Mouse (Mus musculus) forebrain, embryonic 13.5 days (tissue): ENCODE measurements around the gene Kmo. TPM values are rescaled to one million over a fixed set of nuclear protein-coding genes. Genes with fewer than 3 reads are reported as not detected.

Experiments
- ATAC-seq: fragments of 200-750 bp; cut with Nextera tagmentation; 2 replicates; pipeline ENCODE4 v1.8.0; 2017
- H3K27ac ChIP-seq: fragments of 300-500 bp; sonication (generic); 2 replicates; pipeline ENCODE4 v1.5.1; 2015; ENCODE audit warnings: inconsistent platforms, mild to moderate bottlenecking, moderate library complexity
- H3K27me3 ChIP-seq: fragments of 300-500 bp; sonication (generic); 2 replicates; pipeline ENCODE4 v1.6.1; 2015; ENCODE audit warnings: mild to moderate bottlenecking, inconsistent platforms
- H3K36me3 ChIP-seq: fragments of 300-500 bp; sonication (generic); 2 replicates; pipeline ENCODE4 v1.6.1; 2015; ENCODE audit warnings: mild to moderate bottlenecking, inconsistent platforms; ENCODE audit not compliant: poor library complexity, severe bottlenecking
- H3K4me1 ChIP-seq: fragments of 300-500 bp; sonication (generic); 2 replicates; pipeline ENCODE4 v1.6.1; 2015; ENCODE audit warnings: inconsistent platforms
- H3K4me2 ChIP-seq: fragments of 300-500 bp; sonication (generic); 2 replicates; pipeline ENCODE4 v1.6.1; 2015; ENCODE audit warnings: inconsistent platforms, mild to moderate bottlenecking, moderate library complexity
- H3K4me3 ChIP-seq: fragments of 300-500 bp; sonication (generic); 2 replicates; pipeline ENCODE4 v1.5.1; 2015; ENCODE audit warnings: mild to moderate bottlenecking, inconsistent platforms
- H3K9ac ChIP-seq: fragments of 300-500 bp; sonication (generic); 2 replicates; pipeline ENCODE4 v1.6.1; 2015; ENCODE audit warnings: mild to moderate bottlenecking, inconsistent platforms
- H3K9me3 ChIP-seq: fragments of 300-500 bp; sonication (generic); replicated peaks from 2 replicates; pipeline ENCODE4 v1.6.1; 2016; ENCODE audit warnings: inconsistent platforms
- WGBS: fragments of 180-500 bp; shearing (Covaris S2); methylation state at CpG from one replicate; pipeline ENCODE4 v1.1.7; 2015; 5-methylcytosine and 5-hydroxymethylcytosine counted together
- polyA plus RNA-seq: library from polyadenylated mRNA; unstranded; fragments of >200 nt; fragmentation: Nextera tagmentation; extraction: Ambion mirVana; gene quantifications from 2 replicates; pipeline ENCODE4 v1.2.1, GENCODE M21; 2015

Gene Kmo
- polyA plus RNA-seq, 1 experiment from 2014 or later, result not detected

- H3K9me3 ChIP-seq, result no peaks in the 10 kb centered on the region
- H3K27me3 ChIP-seq, result no peaks in the 10 kb centered on the region
- H3K4me2 ChIP-seq, result no peak overlapping the region
- H3K9ac ChIP-seq, result no peak overlapping the region
- no peak for ATAC-seq
- 90% methylated on average over 18 of the region's 18 CpGs for WGBS
- no peaks in the 10 kb centered on the region for H3K4me1 ChIP-seq
- no peak overlapping the region for H3K27ac ChIP-seq
- peaks cover 76% of the 10 kb centered on the region for H3K36me3 ChIP-seq
- no peak overlapping the region for H3K4me3 ChIP-seq
These were observed 12.2 kb upstream of the Kmo start for GRCm38 (mm10) chr1:175607838-175608585.

- Histone ChIP-seq H3K4me2 (no peak overlapping the region), H3K36me3 (peaks cover 76% of the 10 kb centered on the region), H3K9me3 (no peaks in the 10 kb centered on the region), H3K4me3 (no peak overlapping the region), H3K27ac (no peak overlapping the region), H3K27me3 (no peaks in the 10 kb centered on the region), H3K4me1 (no peaks in the 10 kb centered on the region), H3K9ac (no peak overlapping the region)
- ATAC-seq, result no peak
- 97% methylated on average over 3 of the region's 3 CpGs for whole genome bisulfite sequencing
These were observed 11.5 kb upstream of the Kmo start for GRCm38 (mm10) chr1:175608708-175609107.

GRCm38 (mm10) chr1:175614992-175615391, 5.2 kb upstream of the Kmo start:
- H3K4me2 ChIP-seq, result no peak overlapping the region
- whole genome bisulfite sequencing, result 91% methylated on average over 9 of the region's 9 CpGs
- no peaks in the 10 kb centered on the region for H3K4me1 ChIP-seq
- H3K4me3 ChIP-seq, result no peak overlapping the region
- no peaks in the 10 kb centered on the region for H3K27me3 ChIP-seq
- no peak for ATAC-seq
- H3K36me3 ChIP-seq, result peaks cover 81% of the 10 kb centered on the region
- no peak overlapping the region for H3K9ac ChIP-seq
- no peak overlapping the region for H3K27ac ChIP-seq
- H3K9me3 ChIP-seq, result no peaks in the 10 kb centered on the region

GRCm38 (mm10) chr1:175623656-175624055, 3.5 kb downstream of the Kmo start:
- Histone ChIP-seq H3K4me3 (no peak overlapping the region), H3K27ac (no peak overlapping the region), H3K4me2 (no peak overlapping the region), H3K9me3 (no peaks in the 10 kb centered on the region), H3K4me1 (peaks cover 9% of the 10 kb centered on the region), H3K27me3 (no peaks in the 10 kb centered on the region), H3K9ac (no peak overlapping the region), H3K36me3 (peaks cover 7% of the 10 kb centered on the region; the same call in 1 of the 2 replicates)
- WGBS, result 85% methylated on average over 6 of the region's 6 CpGs
- ATAC-seq, result no peak

- H3K4me1 ChIP-seq, result peaks cover 9% of the 10 kb centered on the region
- H3K9ac ChIP-seq, result peak within 1 kb of the TSS; percentile 97
- ATAC-seq, result peak; percentile 100
- H3K9me3 ChIP-seq, result no peaks in the 10 kb centered on the region
- H3K36me3 ChIP-seq, result no peaks in the 10 kb centered on the region
- under 1% methylated on average over 58 of the region's 58 CpGs for whole genome bisulfite sequencing
- peak within 1 kb of the TSS; percentile 90 for H3K4me2 ChIP-seq
- no peaks in the 10 kb centered on the region for H3K27me3 ChIP-seq
- peak within 1 kb of the TSS; percentile 70 for H3K27ac ChIP-seq
- peak within 1 kb of the TSS; percentile 91 for H3K4me3 ChIP-seq
These were observed 5.2 kb downstream of the Kmo start, which contains the start of gene Fh1 for GRCm38 (mm10) chr1:175625257-175625879. Gene Fh1 (minus strand): TSS chr1:175625635.

- Histone ChIP-seq H3K4me2 (peak overlapping the region; percentile 53), H3K27me3 (no peaks in the 10 kb centered on the region), H3K4me3 (peak overlapping the region; percentile 91), H3K36me3 (no peaks in the 10 kb centered on the region), H3K27ac (peak overlapping the region; percentile 22; the same call in 1 of the 2 replicates), H3K9me3 (no peaks in the 10 kb centered on the region), H3K4me1 (peaks cover 9% of the 10 kb centered on the region), H3K9ac (no peak overlapping the region; the same call in 1 of the 2 replicates)
- WGBS, result 96% methylated on average over 1 of the region's 1 CpGs
- ATAC-seq, result peak; percentile 41
These were observed 6.0 kb downstream of the Kmo start for GRCm38 (mm10) chr1:175625990-175626692.

- H3K4me2 ChIP-seq, result no peak overlapping the region
- H3K36me3 ChIP-seq, result no peaks in the 10 kb centered on the region
- H3K4me1 ChIP-seq, result peaks cover 5% of the 10 kb centered on the region
- no peak for ATAC-seq
- no peak overlapping the region for H3K4me3 ChIP-seq
- 91% methylated on average over 6 of the region's 6 CpGs for WGBS
- H3K9ac ChIP-seq, result no peak overlapping the region
- H3K27me3 ChIP-seq, result no peaks in the 10 kb centered on the region
- H3K9me3 ChIP-seq, result no peaks in the 10 kb centered on the region
- no peak overlapping the region for H3K27ac ChIP-seq
These were observed 9.1 kb downstream of the Kmo start for GRCm38 (mm10) chr1:175629248-175629647.

- 90% methylated on average over 5 of the region's 5 CpGs for WGBS
- H3K4me3 ChIP-seq, result no peak overlapping the region
- no peaks in the 10 kb centered on the region for H3K9me3 ChIP-seq
- H3K4me2 ChIP-seq, result no peak overlapping the region
- no peaks in the 10 kb centered on the region for H3K4me1 ChIP-seq
- H3K36me3 ChIP-seq, result no peaks in the 10 kb centered on the region
- no peak overlapping the region for H3K27ac ChIP-seq
- no peaks in the 10 kb centered on the region for H3K27me3 ChIP-seq
- ATAC-seq, result no peak
- no peak overlapping the region for H3K9ac ChIP-seq
These were observed 10.2 kb downstream of the Kmo start for GRCm38 (mm10) chr1:175630345-175630744.

GRCm38 (mm10) chr1:175631080-175631479, 10.9 kb downstream of the Kmo start:
- no peak overlapping the region for H3K4me3 ChIP-seq
- no peaks in the 10 kb centered on the region for H3K4me1 ChIP-seq
- no peak overlapping the region for H3K9ac ChIP-seq
- no peaks in the 10 kb centered on the region for H3K27me3 ChIP-seq
- H3K4me2 ChIP-seq, result no peak overlapping the region
- no peak for ATAC-seq
- H3K9me3 ChIP-seq, result no peaks in the 10 kb centered on the region
- H3K36me3 ChIP-seq, result no peaks in the 10 kb centered on the region
- WGBS, result 86% methylated on average over 3 of the region's 3 CpGs
- H3K27ac ChIP-seq, result no peak overlapping the region

GRCm38 (mm10) chr1:175631721-175632221, 11.6 kb downstream of the Kmo start:
- H3K4me3 ChIP-seq, result no peak overlapping the region
- H3K36me3 ChIP-seq, result no peaks in the 10 kb centered on the region
- no peak overlapping the region for H3K4me2 ChIP-seq
- H3K27ac ChIP-seq, result no peak overlapping the region
- no peaks in the 10 kb centered on the region for H3K27me3 ChIP-seq
- H3K4me1 ChIP-seq, result no peaks in the 10 kb centered on the region
- ATAC-seq, result no peak
- H3K9ac ChIP-seq, result no peak overlapping the region
- 83% methylated on average over 10 of the region's 10 CpGs for WGBS
- H3K9me3 ChIP-seq, result no peaks in the 10 kb centered on the region

GRCm38 (mm10) chr1:175632470-175632869, 12.3 kb downstream of the Kmo start:
- WGBS, result 98% methylated on average over 14 of the region's 14 CpGs
- Histone ChIP-seq H3K9me3 (no peaks in the 10 kb centered on the region), H3K27me3 (no peaks in the 10 kb centered on the region), H3K27ac (no peak overlapping the region), H3K4me3 (no peak overlapping the region), H3K36me3 (no peaks in the 10 kb centered on the region), H3K4me2 (no peak overlapping the region), H3K4me1 (no peaks in the 10 kb centered on the region), H3K9ac (no peak overlapping the region)
- ATAC-seq, result no peak

- H3K4me3 ChIP-seq, result no peak overlapping the region
- H3K9me3 ChIP-seq, result no peaks in the 10 kb centered on the region
- no peak for ATAC-seq
- no peaks in the 10 kb centered on the region for H3K27me3 ChIP-seq
- H3K9ac ChIP-seq, result no peak overlapping the region
- no peaks in the 10 kb centered on the region for H3K36me3 ChIP-seq
- WGBS, result 74% methylated on average over 7 of the region's 7 CpGs
- H3K4me1 ChIP-seq, result no peaks in the 10 kb centered on the region
- H3K27ac ChIP-seq, result no peak overlapping the region
- H3K4me2 ChIP-seq, result no peak overlapping the region
These were observed 17.5 kb downstream of the Kmo start for GRCm38 (mm10) chr1:175637677-175638076.
